Mouse (Mus musculus) neural tube, embryonic 11.5 days (tissue): ENCODE data around the gene Phkg2. TPM values are rescaled to one million over a fixed set of nuclear protein-coding genes. Genes with fewer than 3 reads are reported as not detected.

Experiments used
- ATAC-seq: fragments of 200-750 bp; cut with Nextera tagmentation; 2 replicates; pipeline ENCODE4 v1.8.0; 2017; ENCODE audit warnings: moderate number of reproducible peaks, mild to moderate bottlenecking, moderate TSS enrichment, moderate library complexity; ENCODE audit not compliant: insufficient read depth, low FRiP score, low TSS enrichment
- DNase-seq: peaks from one replicate; pipeline ENCODE4 v3.0.0-alpha.2; 2015; ENCODE audit warnings: low spot score
- H3K27ac ChIP-seq: fragments of 300-500 bp; sonication (generic); 2 replicates; pipeline ENCODE4 v1.5.1; 2014; ENCODE audit warnings: low read depth, mild to moderate bottlenecking, low read length
- H3K27me3 ChIP-seq: fragments of 300-500 bp; sonication (generic); 2 replicates; pipeline ENCODE4 v1.6.1; 2014; ENCODE audit warnings: mild to moderate bottlenecking, low read length, mixed read lengths; ENCODE audit not compliant: control insufficient read depth, insufficient read depth
- H3K36me3 ChIP-seq: fragments of 300-500 bp; sonication (generic); 2 replicates; pipeline ENCODE4 v1.6.1; 2014; ENCODE audit warnings: mild to moderate bottlenecking, low read length, moderate library complexity, mixed read lengths; ENCODE audit not compliant: control insufficient read depth, insufficient read depth
- H3K4me1 ChIP-seq: fragments of 300-500 bp; sonication (generic); 2 replicates; pipeline ENCODE4 v1.6.1; 2014; ENCODE audit warnings: low read length, mixed read lengths; ENCODE audit not compliant: control insufficient read depth, insufficient read depth
- H3K4me2 ChIP-seq: fragments of 300-500 bp; sonication (generic); 2 replicates; pipeline ENCODE4 v1.6.1; 2014; ENCODE audit warnings: low read depth, mild to moderate bottlenecking, moderate library complexity
- H3K4me3 ChIP-seq: fragments of 300-500 bp; sonication (generic); 2 replicates; pipeline ENCODE4 v1.5.1; 2014; ENCODE audit warnings: low read depth, low read length
- H3K9ac ChIP-seq: fragments of 300-500 bp; sonication (generic); 2 replicates; pipeline ENCODE4 v1.6.1; 2014; ENCODE audit warnings: mild to moderate bottlenecking, low read length
- H3K9me3 ChIP-seq: fragments of 300-500 bp; sonication (generic); 2 replicates; pipeline ENCODE4 v1.6.1; 2016; ENCODE audit warnings: low read length; ENCODE audit not compliant: control insufficient read depth
- WGBS: fragments of 180-500 bp; shearing (Covaris S2); extraction: QIAGEN DNeasy Blood & Tissue Kit; methylation state at CpG from one replicate; pipeline ENCODE4 v1.1.7; 2014; 5-methylcytosine and 5-hydroxymethylcytosine counted together
- polyA plus RNA-seq: library from polyadenylated mRNA; unstranded; fragments of >200 nt; fragmentation: Nextera tagmentation; extraction: Ambion mirVana; gene quantifications from 2 replicates; pipeline ENCODE4 v1.2.1, GENCODE M21; 2014

The Phkg2 gene
- polyA plus RNA-seq, 1 experiment from 2014 or later = 55.1 TPM

GRCm38 (mm10) chr7:127592575-127592974, 19.4 kb downstream of the Phkg2 start:
- DNase-seq (no peak), ATAC-seq (no peak)
- H3K4me3 ChIP-seq = no peak overlapping the region
- peaks cover 7% of the 10 kb centered on the region for H3K4me1 ChIP-seq
- H3K36me3 ChIP-seq = peaks cover 45% of the 10 kb centered on the region
- 88% methylated on average over 14 of the region's 14 CpGs for WGBS
- H3K27me3 ChIP-seq = no peaks in the 10 kb centered on the region
- H3K4me2 ChIP-seq = no peak overlapping the region
- no peak overlapping the region for H3K9ac ChIP-seq
- no peaks in the 10 kb centered on the region for H3K9me3 ChIP-seq
- H3K27ac ChIP-seq = no peak overlapping the region

- H3K9me3 ChIP-seq = no peaks in the 10 kb centered on the region
- no peak for ATAC-seq
- WGBS = 96% methylated on average over 17 of the region's 17 CpGs
- H3K4me1 ChIP-seq = no peaks in the 10 kb centered on the region
- no peak overlapping the region for H3K4me2 ChIP-seq
- no peak overlapping the region for H3K27ac ChIP-seq
- no peak overlapping the region for H3K4me3 ChIP-seq
- H3K9ac ChIP-seq = no peak overlapping the region
- H3K27me3 ChIP-seq = no peaks in the 10 kb centered on the region
- peaks cover 54% of the 10 kb centered on the region for H3K36me3 ChIP-seq
- no peak for DNase-seq
These were observed 23.6 kb downstream of the Phkg2 start for GRCm38 (mm10) chr7:127596747-127597146.

GRCm38 (mm10) chr7:127600612-127601011, 27.5 kb downstream of the Phkg2 start:
- no peak overlapping the region for H3K9ac ChIP-seq
- ATAC-seq (no peak), DNase-seq (no peak)
- WGBS = 98% methylated on average over 7 of the region's 7 CpGs
- peaks cover 33% of the 10 kb centered on the region for H3K36me3 ChIP-seq
- no peaks in the 10 kb centered on the region for H3K27me3 ChIP-seq
- H3K9me3 ChIP-seq = no peaks in the 10 kb centered on the region
- H3K4me1 ChIP-seq = no peaks in the 10 kb centered on the region
- H3K4me3 ChIP-seq = no peak overlapping the region
- no peak overlapping the region for H3K27ac ChIP-seq
- H3K4me2 ChIP-seq = no peak overlapping the region

- DNase-seq (no peak), ATAC-seq (no peak)
- Histone ChIP-seq H3K9me3 (no peaks in the 10 kb centered on the region), H3K4me2 (no peak overlapping the region), H3K27ac (no peak overlapping the region), H3K27me3 (no peaks in the 10 kb centered on the region), H3K4me3 (no peak overlapping the region), H3K4me1 (no peaks in the 10 kb centered on the region), H3K9ac (no peak overlapping the region), H3K36me3 (peaks cover 26% of the 10 kb centered on the region)
- WGBS = 83% methylated on average over 4 of the region's 4 CpGs
These were observed 28.6 kb downstream of the Phkg2 start for GRCm38 (mm10) chr7:127601735-127602134.

- no peak overlapping the region for H3K4me2 ChIP-seq
- 97% methylated on average over 2 of the region's 2 CpGs for WGBS
- H3K27me3 ChIP-seq = no peaks in the 10 kb centered on the region
- peaks cover 20% of the 10 kb centered on the region for H3K36me3 ChIP-seq
- ATAC-seq (no peak), DNase-seq (no peak)
- H3K4me1 ChIP-seq = no peaks in the 10 kb centered on the region
- H3K9ac ChIP-seq = no peak overlapping the region
- no peak overlapping the region for H3K4me3 ChIP-seq
- H3K9me3 ChIP-seq = no peaks in the 10 kb centered on the region
- no peak overlapping the region for H3K27ac ChIP-seq
These were observed 29.8 kb downstream of the Phkg2 start for GRCm38 (mm10) chr7:127602903-127603302.

GRCm38 (mm10) chr7:127604256-127604655, 31.1 kb downstream of the Phkg2 start:
- ATAC-seq (no peak), DNase-seq (no peak)
- Histone ChIP-seq H3K9me3 (no peaks in the 10 kb centered on the region), H3K27me3 (no peaks in the 10 kb centered on the region), H3K36me3 (peaks cover 13% of the 10 kb centered on the region), H3K9ac (no peak overlapping the region), H3K4me3 (no peak overlapping the region), H3K4me2 (no peak overlapping the region), H3K4me1 (no peaks in the 10 kb centered on the region), H3K27ac (no peak overlapping the region)
- WGBS = 90% methylated on average over 10 of the region's 10 CpGs

GRCm38 (mm10) chr7:127607150-127607549, 34.0 kb downstream of the Phkg2 start:
- Histone ChIP-seq H3K36me3 (peaks cover 31% of the 10 kb centered on the region), H3K9me3 (no peaks in the 10 kb centered on the region), H3K9ac (no peak overlapping the region), H3K4me1 (no peaks in the 10 kb centered on the region), H3K27ac (no peak overlapping the region), H3K4me2 (no peak overlapping the region), H3K4me3 (no peak overlapping the region), H3K27me3 (no peaks in the 10 kb centered on the region)
- 90% methylated on average over 6 of the region's 6 CpGs for WGBS
- ATAC-seq (no peak), DNase-seq (no peak)

GRCm38 (mm10) chr7:127611011-127611410, 37.9 kb downstream of the Phkg2 start:
- 96% methylated on average over 29 of the region's 29 CpGs for WGBS
- Histone ChIP-seq H3K27ac (no peak overlapping the region), H3K36me3 (peaks cover 28% of the 10 kb centered on the region), H3K27me3 (no peaks in the 10 kb centered on the region), H3K4me2 (no peak overlapping the region), H3K4me3 (no peak overlapping the region), H3K9me3 (no peaks in the 10 kb centered on the region), H3K9ac (no peak overlapping the region), H3K4me1 (no peaks in the 10 kb centered on the region; the same call in 1 of the 2 replicates)
- DNase-seq (no peak), ATAC-seq (no peak)

GRCm38 (mm10) chr7:127611561-127611960, 38.4 kb downstream of the Phkg2 start:
- no peak overlapping the region for H3K27ac ChIP-seq
- H3K27me3 ChIP-seq = no peaks in the 10 kb centered on the region
- no peaks in the 10 kb centered on the region for H3K9me3 ChIP-seq
- peaks cover 2% of the 10 kb centered on the region; the same call in 1 of the 2 replicates for H3K4me1 ChIP-seq
- peaks cover 28% of the 10 kb centered on the region for H3K36me3 ChIP-seq
- H3K9ac ChIP-seq = no peak overlapping the region
- no peak for DNase-seq
- WGBS = 97% methylated on average over 26 of the region's 26 CpGs
- no peak overlapping the region for H3K4me3 ChIP-seq
- H3K4me2 ChIP-seq = no peak overlapping the region
- no peak for ATAC-seq
